Mouse (Mus musculus) thymus, postnatal 25 days (tissue): ENCODE results near the gene Tom1l1.

Experiments used
- DNase-seq: peaks from one replicate; pipeline ENCODE4 v3.0.0; 2022

The Tom1l1 gene

GRCm38 (mm10) chr11:90612118-90612517 lies 76.0 kb downstream of the Tom1l1 start:
- DNase-seq, result no peak

- DNase-seq, result no peak
Observed at GRCm38 (mm10) chr11:90603066-90603465, 85.1 kb downstream of the Tom1l1 start.

- DNase-seq, result no peak
Observed at GRCm38 (mm10) chr11:90595826-90596225, 92.3 kb downstream of the Tom1l1 start.
